Mouse (Mus musculus) kidney, adult 10 weeks (tissue): ENCODE results near the gene Irx1. TPM values are rescaled to one million over a fixed set of nuclear protein-coding genes. Genes with fewer than 3 reads are reported as not detected.

Experiments used
- polyA plus RNA-seq: library from polyadenylated mRNA; stranded (reverse); fragments of 350-450 nt; fragmentation: Illumina TruSeq; extraction: RNeasy Lipid Tissue Mini Kit (QIAGEN cat#74804); gene quantifications from one replicate; pipeline ENCODE4 v1.2.3, GENCODE M21; 2014; ENCODE audit warnings: low read depth, low replicate concordance

Gene Irx1
- polyA plus RNA-seq, result 0.97 TPM

GRCm38 (mm10) chr13:71963356-71964351 lies at the start of gene Irx1:
Gene Irx1, minus strand, starts transcription at chr13:71963723.

